Mouse (Mus musculus): Measurements from ENCODE around the gene Lrmda.

GRCm38 (mm10) chr14:22090778-22091211 is 71.3 kb downstream of the Lrmda start:
- TF ChIP-seq CTCF (IDR thresholded peaks at IDR 0.05; ENCODE audit: extremely low read depth, insufficient read length, insufficient replicate concordance, low read depth, low read length): no peak
- no peak for TF ChIP-seq POLR2A (IDR thresholded peaks at IDR 0.05; ENCODE audit: low read depth, low read length)
